ENCODE assay signal across 9 mouse cellular contexts in the genomic region with DNA sequence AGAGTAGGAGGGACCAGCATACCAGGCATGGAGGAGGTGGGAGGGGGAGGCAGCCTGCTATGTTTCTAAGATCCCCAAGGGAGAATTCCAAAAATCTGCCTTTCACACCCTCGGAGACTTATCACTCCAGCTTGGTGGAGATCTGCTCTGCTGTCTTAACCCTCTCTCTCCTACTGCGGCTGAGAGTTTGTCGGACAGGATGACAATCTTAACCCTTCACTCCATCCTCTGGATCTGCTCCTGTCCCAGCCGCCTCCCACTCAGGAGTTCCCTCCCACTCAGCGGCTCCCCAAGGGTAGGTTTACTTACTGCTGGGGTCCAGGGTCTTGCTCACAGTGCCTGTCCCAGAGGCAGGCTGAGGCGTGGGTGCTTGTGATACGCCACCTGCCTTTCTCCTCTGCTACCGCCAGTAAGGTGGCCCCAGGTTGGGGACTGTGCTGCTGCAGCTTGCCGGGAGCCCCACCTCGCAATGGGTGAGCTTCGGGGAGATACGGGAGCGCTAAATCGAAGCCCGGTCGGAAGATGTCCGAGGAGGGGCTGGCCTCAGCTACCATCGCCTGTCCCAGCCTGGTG. TPM values are rescaled to one million over a fixed set of nuclear protein-coding genes. Genes with fewer than 3 reads are reported as not detected.
DNase-seq lines count a peak whose midpoint lies in the region; ATAC-seq lines count a peak whose summit lies in the region.
"Had no signal": no experiment of that assay in that cellular context is flagged by ENCODE, and none has a peak within 500 bp of the region (broad histone marks: within the 10 kb centered on the region; RNA-seq: fewer than 3 reads in every experiment).

No protein-coding gene starts in this region.

- peak overlapping the region; percentile 80 for H3K4me2 ChIP-seq in neural tube, embryonic 13.5 days

- no peak for ATAC-seq in neural tube, embryonic 13.5 days (ENCODE audit: low read depth)

- peak overlapping the region; percentile 45; the same call in 1 of the 2 replicates for H3K9ac ChIP-seq in neural tube, embryonic 13.5 days

- no peak overlapping the region for H3K27ac ChIP-seq in neural tube, embryonic 13.5 days (replicated peaks)

- H3K9me3 ChIP-seq in neural tube, embryonic 13.5 days, result no peaks in the 10 kb centered on the region

- no peaks in the 10 kb centered on the region for H3K36me3 ChIP-seq in neural tube, embryonic 13.5 days

- WGBS in neural tube, embryonic 13.5 days, result 3% methylated on average over 18 of the region's 18 CpGs

- peaks cover 63% of the 10 kb centered on the region for H3K27me3 ChIP-seq in neural tube, embryonic 13.5 days

- peak; percentile 47 for DNase-seq in cerebellum, adult 8-10 months
- DNase-seq in cerebellum, adult 11 months, result no peak
- peak; percentile 49 for DNase-seq in thymus, postnatal 4 days
- no peak for DNase-seq in thymus, adult 18-20 months
- DNase-seq in left cerebral cortex, adult 8-10 months (ENCODE audit: low spot score in 2 of 2), result peak; percentile 56 to 85
- no peak for DNase-seq in spleen, postnatal 4 days (ENCODE audit: low spot score in 2 of 2)
- DNase-seq in gastrocnemius, adult 18-20 months (ENCODE audit: low spot score), result no peak

- peak overlapping the region; percentile 51 for H3K4me3 ChIP-seq in neural tube, embryonic 13.5 days

- H3K4me1 ChIP-seq in neural tube, embryonic 13.5 days (replicated peaks), result peaks cover 21% of the 10 kb centered on the region

RNA-seq across cellular contexts. Expression of a gene that starts 12.9 kb away (rescaled TPM):
- total RNA-seq in left cerebral cortex, adult 8-10 months (2022), result 10 to 100 TPM; 42.7 to 51.5 (median 47.1) TPM
- 0.66 and 0.73 TPM in 2 replicates for polyA plus RNA-seq in neural tube, embryonic 13.5 days (2015; fragmentation: Nextera tagmentation; extraction: Ambion mirVana)
- total RNA-seq in gastrocnemius, adult 18-20 months (2021), result 10 to 100 TPM; 25.5 to 31.9 TPM

RNA-seq across cellular contexts. Expression of a gene that starts 25.4 kb away (rescaled TPM):
- 1 to 10 TPM; 5.8 to 8.7 (median 6.8) TPM for total RNA-seq in left cerebral cortex, adult 8-10 months (2022)
- polyA plus RNA-seq in neural tube, embryonic 13.5 days (2015; fragmentation: Nextera tagmentation; extraction: Ambion mirVana), result 7.4 and 8.0 TPM in 2 replicates
- 1 to 10 TPM; 2.5 to 2.6 TPM for total RNA-seq in gastrocnemius, adult 18-20 months (2021)

RNA-seq across cellular contexts. Expression of a gene that starts 27.8 kb away (rescaled TPM):
- under 1 TPM in 2 of 4 experiments, not detected in 2; 0.16 to 0.23 TPM for total RNA-seq in left cerebral cortex, adult 8-10 months (2022)
- polyA plus RNA-seq in neural tube, embryonic 13.5 days (2015; fragmentation: Nextera tagmentation; extraction: Ambion mirVana), result 0.15 and 0.22 TPM in 2 replicates
- total RNA-seq in gastrocnemius, adult 18-20 months (2021), result 10 to 100 TPM in 1 of 2 experiments, 1 to 10 TPM in 1; 5.4 to 12.7 TPM
- polyA plus RNA-seq: C2C12 had no signal

RNA-seq across cellular contexts. Expression of a gene that starts 55.8 kb away (rescaled TPM):
- under 1 TPM; 0.28 to 0.70 (median 0.53) TPM for total RNA-seq in left cerebral cortex, adult 8-10 months (2022)
- 0.88 and 1.6 TPM in 2 replicates for polyA plus RNA-seq in neural tube, embryonic 13.5 days (2015; fragmentation: Nextera tagmentation; extraction: Ambion mirVana)
- 100 to 1,000 TPM; 322 to 461 TPM for total RNA-seq in gastrocnemius, adult 18-20 months (2021)

Comparison
In these comparisons a context has a peak if more than half of its experiments do, and no peak if none do; other contexts are left out.
1. DNase-seq: peak in cerebellum, adult 8-10 months (single experiment), thymus, postnatal 4 days (single experiment) and left cerebral cortex, adult 8-10 months (2 of 2); none in cerebellum, adult 11 months (single experiment), thymus, adult 18-20 months (0 of 2), spleen, postnatal 4 days (0 of 2) and gastrocnemius, adult 18-20 months (single experiment).
2. RNA of a gene that starts 27.8 kb away (total RNA-seq): 5.4 to 12.7 TPM in gastrocnemius, adult 18-20 months; 0.16 to 0.23 TPM in left cerebral cortex, adult 8-10 months; every median in the first group is over 4 times any median in the second.